Mouse (Mus musculus) layer of hippocampus, adult 18-20 months (tissue): ENCODE data around the gene Papolg. TPM values are rescaled to one million over a fixed set of nuclear protein-coding genes. Genes with fewer than 3 reads are reported as not detected.
"Not testable (repeated sequence)": the region's sequence is repeated elsewhere in the genome, so short reads cannot be mapped to it uniquely, and the experiment has no call there.

Experiments
- DNase-seq, 2 experiments: peaks; one replicate each; pipeline ENCODE4 v3.0.0; 2022; ENCODE audit warnings: low spot score in 2 of 2
- long read RNA-seq: library from polyadenylated mRNA; stranded (forward); transcript quantifications from one replicate; pipeline ENCODE4 v2.0.0, GENCODE M21; 2021
- total RNA-seq, 2 experiments: library from RNA; stranded (reverse); gene quantifications; 2 replicates each; pipeline ENCODE4 v1.2.3; 2021

Gene Papolg
- total RNA-seq: 10 to 100 TPM; 19.5 to 20.3 TPM
- long read RNA-seq, transcript Papolg-201 (22 exons, 3,747 nt): major isoform, 17 of 21 reads
- long read RNA-seq, partial matches to known transcripts: 1 of 21 reads
- long read RNA-seq, other reads (novel, unspliced or antisense): 3 of 21 reads

DNA sequence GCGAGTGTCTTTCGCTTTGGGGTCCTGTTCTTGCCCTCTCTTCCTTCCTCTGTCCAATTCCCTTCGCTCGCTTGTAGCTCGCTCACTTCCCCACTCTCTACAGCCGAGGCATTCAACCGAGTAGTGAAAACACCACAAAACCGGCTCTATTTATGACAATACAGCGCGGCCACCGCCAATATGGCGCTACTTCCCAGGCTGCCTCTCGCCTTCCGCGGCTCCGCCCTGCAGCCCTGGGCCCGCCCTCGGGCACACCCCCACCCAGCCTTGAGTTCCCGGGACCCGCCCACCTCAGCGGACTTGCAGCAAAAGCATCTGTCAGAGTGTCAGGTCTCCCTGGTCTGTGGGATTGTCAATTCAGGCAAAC is at the start of gene Papolg:
TSS of gene Papolg (minus strand) at position 194 of the 367 bp plus-strand sequence.
- peak; percentile 89 to 94 for DNase-seq

DNA sequence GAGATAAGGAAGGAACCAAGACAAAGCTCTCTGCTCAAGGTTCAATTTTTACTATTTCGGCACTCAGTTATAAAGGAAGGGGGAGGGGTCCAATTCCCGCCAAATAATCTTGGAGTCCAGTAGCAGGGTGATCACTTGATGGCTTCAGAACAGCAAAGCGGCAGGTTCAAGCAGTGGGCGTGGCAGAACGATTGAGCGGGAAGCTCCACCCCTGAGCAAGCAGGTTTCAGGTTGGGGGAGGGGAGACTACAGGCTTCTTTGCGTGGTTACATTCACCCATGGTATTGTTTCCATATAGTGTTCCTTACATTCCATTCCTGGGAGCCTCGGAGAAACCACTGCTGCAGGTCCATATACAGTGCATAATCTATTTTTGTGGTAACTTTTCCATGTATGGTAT is 33.1 kb upstream of the Papolg start:
- DNase-seq: not testable (repeated sequence)

DNA sequence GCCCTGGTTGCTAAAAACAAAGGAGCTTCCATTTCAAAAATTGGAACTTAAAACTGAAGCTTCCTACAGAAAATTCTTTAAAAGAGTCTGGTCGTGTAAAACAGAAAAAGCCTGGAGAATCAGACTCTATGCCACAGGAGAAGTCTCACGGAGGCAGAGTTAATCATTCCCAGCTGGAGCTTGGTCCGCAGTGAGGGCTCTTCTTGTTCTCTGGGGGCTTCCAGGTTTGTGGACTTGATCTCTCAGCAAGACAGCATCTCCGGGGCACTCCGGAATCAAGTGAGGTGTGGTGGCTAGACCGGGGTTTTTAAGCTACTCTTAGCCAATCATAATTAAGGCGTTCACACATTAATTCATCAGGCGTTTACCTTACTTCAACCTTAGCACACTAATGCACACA is 32.6 kb upstream of the Papolg start:
- DNase-seq: no peak

DNA sequence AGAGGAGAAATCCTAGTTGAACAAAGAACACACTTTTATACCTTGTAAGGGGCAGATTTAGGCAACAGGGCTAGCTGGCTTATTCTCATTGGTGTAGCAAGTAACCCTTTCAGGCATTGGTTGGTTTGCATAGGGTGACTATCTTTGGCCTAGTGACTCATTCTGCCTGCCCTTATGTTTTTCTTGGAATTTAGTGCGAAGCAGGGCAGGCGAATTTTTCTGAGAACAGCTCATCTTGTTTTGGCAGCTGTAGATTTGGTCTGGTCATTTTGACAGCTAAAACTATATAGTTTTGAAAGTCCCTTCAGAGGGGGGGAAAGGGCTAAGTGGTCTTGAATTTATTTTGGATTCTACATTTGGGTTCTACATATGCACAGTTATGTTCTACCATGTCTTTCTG is 18.8 kb upstream of the Papolg start:
- DNase-seq: not testable (repeated sequence)

DNA sequence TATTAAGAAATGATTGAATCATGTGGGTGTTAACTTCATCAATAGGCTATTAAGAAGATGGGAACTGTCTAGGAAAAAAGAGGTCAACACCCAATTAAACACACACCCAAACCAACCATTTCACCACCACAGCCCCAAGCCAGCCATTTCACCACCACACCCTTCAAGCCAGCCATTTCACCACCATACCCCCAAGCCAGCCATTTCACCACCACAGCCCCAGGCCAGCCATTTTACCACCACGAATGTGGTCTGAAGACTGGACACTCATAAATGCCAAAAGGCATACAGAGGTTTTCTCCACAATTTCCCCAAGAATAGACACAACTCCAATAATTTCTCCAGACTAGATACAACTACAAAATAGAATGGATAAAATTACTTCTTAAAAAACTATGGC is 8.9 kb upstream of the Papolg start:
- no peak for DNase-seq

DNA sequence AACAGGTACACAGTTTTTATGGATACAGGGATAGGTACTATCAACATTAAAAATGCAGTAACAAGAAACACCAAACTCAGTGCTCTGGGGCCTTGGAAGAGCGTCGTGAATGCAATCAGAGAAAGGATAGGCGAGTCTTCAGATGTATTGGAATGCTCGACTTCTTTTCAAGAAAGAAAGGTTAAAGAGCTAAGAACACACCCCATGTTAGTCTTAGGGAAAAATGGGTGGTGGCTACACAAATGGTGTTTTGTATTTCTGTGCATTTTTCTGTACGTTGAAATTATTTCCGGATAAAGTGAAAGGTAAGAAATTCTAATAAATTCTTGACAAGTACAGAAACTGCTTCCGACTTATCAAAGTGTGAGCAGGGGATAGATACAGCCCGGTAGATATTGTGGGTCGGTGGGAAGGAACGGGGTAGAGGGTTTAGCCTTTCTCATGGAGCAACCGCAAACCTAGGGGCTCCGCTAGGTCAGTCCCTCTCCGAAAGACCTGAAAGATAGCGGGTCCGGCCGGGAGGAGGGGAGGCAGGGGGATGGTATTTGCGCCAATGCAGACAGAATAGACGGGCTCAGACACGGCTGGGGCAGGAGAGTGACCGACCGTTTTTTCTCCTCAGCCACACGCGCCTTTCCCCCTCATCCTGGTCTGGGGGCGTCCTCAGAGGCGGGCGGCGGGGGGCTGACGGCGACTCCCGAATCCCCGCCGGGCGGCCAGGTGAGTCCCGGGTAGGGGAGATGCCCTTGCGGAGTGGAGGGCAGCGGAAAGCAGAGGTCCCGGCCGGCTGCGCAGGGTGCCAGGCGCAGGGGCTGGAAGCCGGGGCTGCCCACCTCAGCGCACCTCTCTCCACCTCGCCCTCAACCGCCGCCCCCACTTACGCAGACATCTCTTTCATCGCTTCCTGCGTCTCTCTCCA is 653 bp downstream of the Papolg start:
- peak in 1 of 2 experiments; percentile 9 for DNase-seq

DNA sequence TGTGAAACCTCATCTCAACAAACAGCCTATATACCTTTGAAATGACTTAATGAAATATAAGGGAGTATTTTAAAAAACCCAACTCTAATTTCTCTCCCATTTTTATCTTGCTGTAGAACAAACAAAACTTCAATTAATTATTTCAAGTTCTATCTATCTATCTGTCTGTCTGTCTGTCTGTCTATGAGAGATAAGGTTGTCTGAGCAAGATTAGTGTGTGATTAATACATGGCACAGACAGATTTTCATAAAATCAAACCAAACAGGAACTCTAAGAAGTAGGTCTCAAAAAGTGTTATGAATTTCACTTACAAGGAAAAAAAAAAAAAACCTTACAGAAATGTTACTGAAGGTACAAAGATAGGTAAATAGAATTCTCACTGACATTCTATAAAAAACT is 1.5 kb downstream of the Papolg start:
- no peak for DNase-seq

DNA sequence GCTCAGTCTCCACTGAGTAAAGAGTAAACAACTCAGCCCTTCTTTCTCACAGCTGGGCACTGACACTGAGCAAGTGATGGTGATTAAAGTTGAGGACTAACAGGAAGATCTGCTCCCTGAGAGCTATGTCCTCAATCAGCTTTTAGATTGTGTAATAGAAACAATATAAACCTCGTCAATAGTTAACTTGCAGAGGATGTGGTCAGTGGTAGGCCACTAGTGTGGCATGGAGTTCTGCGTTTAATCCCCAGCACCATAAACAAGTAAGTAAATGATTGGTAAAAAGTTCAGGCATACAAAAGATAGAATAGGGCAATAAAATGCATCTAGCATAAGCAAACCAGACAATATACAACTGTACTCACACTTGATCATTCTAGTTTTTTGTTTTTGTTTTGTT is 30.7 kb downstream of the Papolg start:
- no peak for DNase-seq

DNA sequence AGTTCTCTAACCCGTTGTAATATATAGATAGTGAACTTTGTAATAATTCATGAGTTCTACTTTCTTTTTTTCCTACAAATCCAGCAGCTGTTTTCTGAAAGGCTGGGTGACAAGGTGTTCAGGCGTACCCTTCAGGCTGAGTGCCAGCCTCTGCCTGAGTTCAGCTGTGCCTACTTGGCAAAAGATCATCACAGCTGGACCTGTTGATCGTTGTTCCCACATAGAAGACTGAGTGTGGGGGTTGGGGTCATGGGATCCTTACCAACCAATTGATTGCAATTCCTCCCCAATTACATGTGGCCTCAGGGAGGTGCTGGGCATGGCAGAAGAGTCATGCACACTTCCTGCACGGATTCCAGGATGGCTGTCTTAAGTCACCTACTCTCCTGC is 38.3 kb downstream of the Papolg start:
- no peak for DNase-seq

DNA sequence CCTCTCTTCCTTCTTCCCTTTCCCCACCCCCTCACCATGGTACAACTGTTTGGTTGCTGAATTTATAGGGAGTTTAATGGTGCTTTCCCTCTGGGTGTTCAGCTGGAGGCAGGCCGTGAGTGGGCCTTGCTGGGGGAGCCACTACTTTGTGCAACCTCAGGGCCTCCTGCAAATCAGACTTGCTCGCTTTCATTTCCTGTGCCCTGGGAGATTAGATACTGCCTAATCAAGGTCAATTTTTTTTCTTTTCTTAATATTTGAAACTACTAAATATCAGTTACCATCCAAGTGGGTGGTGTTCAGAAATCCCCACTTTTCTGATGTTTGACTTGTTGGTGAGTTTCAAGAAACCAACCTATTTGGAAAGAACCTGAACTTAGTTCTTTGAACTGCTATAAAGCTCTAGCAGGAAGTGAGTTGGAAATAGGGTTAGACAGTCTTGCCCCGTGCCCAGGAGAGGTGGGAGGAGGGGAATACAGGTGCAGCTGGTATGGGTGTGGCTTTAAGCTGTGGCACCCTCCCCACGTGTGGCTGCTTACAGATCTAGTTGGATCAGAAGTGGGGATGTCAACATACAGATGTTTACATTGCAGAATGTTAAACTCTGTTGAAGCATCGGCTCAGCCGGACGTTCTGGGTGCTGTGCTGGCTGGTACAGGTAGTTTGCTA is 38.9 kb downstream of the Papolg start:
- DNase-seq: no peak

DNA sequence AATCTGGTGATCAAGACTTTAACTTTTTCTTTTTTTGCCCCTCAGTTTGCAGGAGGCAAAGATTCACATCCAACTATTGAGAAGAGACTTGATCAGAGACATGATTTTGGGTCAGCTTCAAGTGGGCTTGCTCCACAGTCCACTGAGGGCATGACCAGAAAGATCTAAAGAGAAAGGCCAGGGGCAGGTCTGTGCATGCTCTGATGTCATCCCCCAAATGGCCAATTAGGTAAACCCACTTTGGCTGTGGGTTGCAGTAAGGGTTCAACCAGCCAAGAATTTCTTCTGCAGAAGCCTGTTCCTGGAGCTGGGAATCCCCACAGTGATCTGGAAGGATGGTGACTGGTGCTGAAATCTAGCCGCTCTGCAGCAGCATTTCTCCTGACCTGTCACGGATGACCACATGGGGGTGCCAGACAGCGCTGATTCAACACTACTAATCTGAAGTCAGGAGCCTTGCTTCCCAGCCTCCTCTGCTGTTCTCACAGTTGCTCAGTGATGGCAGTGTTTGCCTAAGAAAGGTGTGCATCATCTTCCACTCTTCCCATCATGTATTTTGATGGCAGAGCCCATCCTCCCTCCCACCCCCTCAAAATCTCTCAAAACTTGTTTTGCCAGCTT is 39.8 kb downstream of the Papolg start:
- DNase-seq: peak in 1 of 2 experiments; percentile 65

DNA sequence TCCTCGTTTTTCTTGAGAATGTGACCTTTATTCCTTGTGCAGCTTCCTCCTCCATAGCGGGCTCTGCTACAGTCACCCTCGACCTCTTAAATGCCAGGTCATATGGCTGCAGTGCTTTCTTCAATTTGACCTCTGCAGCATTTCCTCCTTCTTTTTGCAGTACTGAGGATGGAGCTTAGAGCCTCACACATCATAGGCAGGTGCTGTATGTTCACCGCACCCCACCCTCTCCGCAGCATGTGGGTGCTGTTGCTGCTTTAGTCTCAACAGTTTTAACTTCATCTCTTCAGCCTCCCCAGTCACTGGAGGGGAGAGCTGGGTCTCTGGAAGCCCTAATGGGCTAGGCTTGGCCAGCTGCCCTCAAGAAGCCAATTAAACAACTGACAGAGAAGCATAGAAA is 41.7 kb downstream of the Papolg start:
- DNase-seq: no peak

DNA sequence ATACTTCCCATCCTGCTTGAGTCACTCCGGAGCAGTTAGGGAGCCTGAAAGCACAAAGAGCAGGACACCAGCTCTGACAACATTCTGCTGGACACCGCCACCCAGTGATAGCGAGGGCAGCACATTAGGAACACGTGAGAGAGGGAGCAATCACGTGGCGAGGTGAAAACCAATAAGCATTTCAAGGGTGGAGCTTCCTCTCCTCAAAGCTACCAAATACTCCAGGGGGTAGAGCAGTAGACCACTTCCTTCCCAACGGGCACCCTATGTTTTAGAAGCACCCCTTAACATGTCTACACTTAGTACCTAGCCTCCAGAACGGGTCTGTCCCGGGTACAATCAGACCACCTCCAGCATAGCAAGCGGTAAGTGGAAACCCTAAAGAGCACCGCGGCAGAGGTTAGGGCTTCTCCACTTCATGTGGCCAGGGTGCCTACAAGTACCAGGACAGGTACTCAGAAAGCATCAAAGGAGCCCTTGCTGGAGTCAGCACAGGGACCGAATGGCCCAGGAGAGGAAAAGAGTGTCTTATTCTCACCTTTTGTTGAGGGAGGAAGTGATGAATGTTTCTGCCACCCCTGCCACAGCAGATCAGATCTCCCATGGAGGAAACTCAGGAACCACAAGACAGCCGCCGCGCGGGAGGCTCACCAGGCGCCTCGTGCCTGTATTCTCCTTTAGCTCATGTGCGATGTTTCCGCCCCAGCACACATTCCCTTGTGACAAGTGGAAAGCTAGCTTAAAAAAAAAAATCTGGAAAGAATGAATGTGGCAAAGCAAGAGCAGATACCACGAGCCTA is 48.8 kb downstream of the Papolg start:
- no peak for DNase-seq

DNA sequence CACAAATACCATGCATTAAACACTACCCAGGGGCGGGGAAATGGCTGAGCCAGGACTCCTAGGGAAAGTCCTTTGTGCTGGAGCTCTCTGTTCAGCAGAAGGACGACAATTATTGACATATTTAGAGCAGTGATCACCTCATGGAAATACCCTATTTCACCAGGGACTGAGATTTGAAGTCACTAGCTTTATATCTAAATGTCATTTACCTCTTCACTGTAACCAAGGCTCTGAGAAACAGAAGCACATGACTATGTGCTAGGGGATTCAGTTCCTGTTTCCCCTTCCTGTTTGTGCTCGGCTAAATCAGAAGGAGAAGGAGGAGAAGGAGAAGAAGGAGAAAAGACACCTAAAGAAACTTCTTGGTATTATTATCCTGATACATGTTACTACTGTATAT is 71.8 kb downstream of the Papolg start:
- no peak for DNase-seq

DNA sequence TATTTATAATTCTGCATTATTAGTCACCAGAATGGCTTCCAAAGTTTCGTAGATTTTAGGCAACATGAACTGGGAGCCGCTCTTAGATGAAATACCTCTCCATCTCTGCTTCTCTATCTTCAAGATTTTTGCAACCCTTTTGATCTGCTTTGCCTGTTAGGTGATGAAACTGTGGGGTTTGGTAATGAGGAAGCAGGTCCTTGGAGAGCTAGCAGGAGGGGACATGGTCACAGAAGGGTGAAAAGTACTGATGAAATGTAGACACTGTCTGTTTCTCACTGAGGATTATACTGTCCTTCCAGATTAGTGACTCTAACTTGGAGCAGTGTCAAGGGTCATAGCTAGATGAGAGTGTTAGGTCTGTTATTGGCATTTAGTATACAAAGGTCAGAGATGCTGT is 73.4 kb downstream of the Papolg start:
- no peak for DNase-seq

DNA sequence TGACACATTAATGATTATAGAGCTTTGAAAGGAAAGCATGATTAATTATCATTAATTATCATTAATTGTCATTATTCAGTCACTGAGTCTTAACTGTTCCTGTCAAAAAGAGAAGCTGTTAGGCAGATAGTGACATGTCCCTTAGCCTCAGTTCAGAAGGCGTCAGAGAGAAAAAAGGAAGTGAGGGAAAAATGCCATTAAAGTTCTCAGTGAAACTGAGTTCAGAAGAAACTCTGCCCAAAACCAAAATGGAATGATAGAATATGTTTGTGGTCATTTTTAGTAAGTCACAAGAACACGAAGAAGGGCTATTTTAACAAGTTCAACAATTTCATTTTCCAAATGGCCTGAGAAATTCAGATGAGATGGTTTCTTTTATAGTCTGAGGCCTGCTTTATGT is 74.1 kb downstream of the Papolg start:
- DNase-seq: no peak

DNA sequence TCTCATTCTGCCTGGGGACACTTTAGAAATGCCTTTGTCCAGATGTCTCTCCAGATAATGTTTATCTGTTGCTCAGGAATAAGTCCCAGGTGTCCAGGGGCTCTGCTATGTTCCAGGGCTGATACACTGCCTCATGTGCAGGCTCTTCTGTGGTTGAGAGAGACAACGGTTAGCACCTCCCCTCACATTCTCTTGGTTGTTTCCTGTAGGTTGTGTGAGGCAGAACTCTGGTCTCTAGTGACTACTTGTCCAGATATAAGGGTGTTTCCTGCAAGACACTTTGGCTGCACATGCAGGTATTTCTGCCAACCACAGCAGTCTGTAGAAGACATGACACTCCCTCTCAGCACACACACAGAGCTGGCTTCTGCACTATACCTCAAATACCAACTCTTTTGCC is 76.3 kb downstream of the Papolg start:
- DNase-seq: no peak
